Mouse (Mus musculus) midbrain, embryonic 11.5 days (tissue): ENCODE results near the gene Gzma. TPM values are rescaled to one million over a fixed set of nuclear protein-coding genes. Genes with fewer than 3 reads are reported as not detected.

Source experiments
- ATAC-seq: fragments of 200-750 bp; cut with Nextera tagmentation; 2 replicates; pipeline ENCODE4 v1.8.0; 2017; ENCODE audit warnings: moderate TSS enrichment, moderate library complexity; ENCODE audit not compliant: low FRiP score
- DNase-seq: peaks from one replicate; pipeline ENCODE4 v3.0.0; 2015; ENCODE audit warnings: low spot score; ENCODE audit errors: missing footprints
- H3K27ac ChIP-seq: fragments of 300-500 bp; sonication (generic); 2 replicates; pipeline ENCODE4 v1.5.1; 2014; ENCODE audit warnings: low read depth, low read length
- H3K27me3 ChIP-seq: fragments of 300-500 bp; sonication (generic); 2 replicates; pipeline ENCODE4 v1.6.1; 2014; ENCODE audit warnings: mild to moderate bottlenecking, low read length, moderate library complexity, mixed read lengths; ENCODE audit not compliant: control insufficient read depth, insufficient read depth
- H3K36me3 ChIP-seq: fragments of 300-500 bp; sonication (generic); 2 replicates; pipeline ENCODE4 v1.6.1; 2014; ENCODE audit warnings: mild to moderate bottlenecking, low read length, moderate library complexity, mixed read lengths; ENCODE audit not compliant: control insufficient read depth, insufficient read depth
- H3K4me1 ChIP-seq: fragments of 300-500 bp; sonication (generic); 2 replicates; pipeline ENCODE4 v1.6.1; 2014; ENCODE audit warnings: low read length; ENCODE audit not compliant: control insufficient read depth, insufficient read depth
- H3K4me2 ChIP-seq: fragments of 300-500 bp; sonication (generic); 2 replicates; pipeline ENCODE4 v1.6.1; 2014; ENCODE audit warnings: mild to moderate bottlenecking, moderate library complexity
- H3K4me3 ChIP-seq: fragments of 300-500 bp; sonication (generic); 2 replicates; pipeline ENCODE4 v1.5.1; 2014; ENCODE audit warnings: low read depth, low read length
- H3K9ac ChIP-seq: fragments of 300-500 bp; sonication (generic); 2 replicates; pipeline ENCODE4 v1.6.1; 2014; ENCODE audit warnings: low read length
- H3K9me3 ChIP-seq: fragments of 300-500 bp; sonication (generic); 2 replicates; pipeline ENCODE4 v1.6.1; 2016; ENCODE audit warnings: low read length; ENCODE audit not compliant: control insufficient read depth
- WGBS: fragments of 180-500 bp; shearing (Covaris S2); extraction: QIAGEN DNeasy Blood & Tissue Kit; methylation state at CpG from one replicate; pipeline ENCODE4 v1.1.7; 2014; 5-methylcytosine and 5-hydroxymethylcytosine counted together
- polyA plus RNA-seq: library from polyadenylated mRNA; unstranded; fragments of >200 nt; fragmentation: Nextera tagmentation; extraction: Ambion mirVana; gene quantifications from 2 replicates; pipeline ENCODE4 v1.2.1, GENCODE M21; 2014

Gzma gene
- polyA plus RNA-seq, 1 experiment from 2014 or later, result not detected

GRCm38 (mm10) chr13:113055826-113056225 lies 45.0 kb downstream of the Gzma start:
- H3K9ac ChIP-seq, result no peak overlapping the region
- DNase-seq (no peak), ATAC-seq (no peak)
- no peaks in the 10 kb centered on the region for H3K36me3 ChIP-seq
- no peak overlapping the region for H3K4me3 ChIP-seq
- H3K27me3 ChIP-seq, result no peaks in the 10 kb centered on the region
- H3K27ac ChIP-seq, result no peak overlapping the region
- no peaks in the 10 kb centered on the region for H3K9me3 ChIP-seq
- H3K4me2 ChIP-seq, result no peak overlapping the region
- H3K4me1 ChIP-seq, result no peaks in the 10 kb centered on the region
- 48% methylated on average over 8 of the region's 8 CpGs for WGBS

DNA sequence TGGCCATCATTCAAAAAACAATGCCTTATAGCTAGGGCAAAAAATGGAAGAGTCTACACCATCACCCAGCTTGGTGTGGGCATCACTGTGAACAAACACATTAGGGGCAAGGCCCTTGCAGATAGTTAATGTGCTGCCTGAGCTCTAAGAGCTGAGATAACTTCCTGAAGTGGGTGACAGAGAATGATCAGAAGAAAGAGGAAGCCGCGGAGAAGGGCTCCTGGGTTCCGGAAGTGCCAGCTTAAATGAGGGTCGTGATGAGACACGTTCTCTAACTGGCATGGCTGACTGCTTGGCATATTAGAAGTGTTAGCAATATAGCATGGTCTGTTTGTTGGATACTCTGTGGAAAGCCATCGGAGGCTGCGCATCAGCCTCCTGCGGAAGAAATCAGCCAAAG lies 46.6 kb downstream of the Gzma start:
- Histone ChIP-seq H3K36me3 (no peaks in the 10 kb centered on the region), H3K4me1 (no peaks in the 10 kb centered on the region), H3K9me3 (no peaks in the 10 kb centered on the region), H3K9ac (no peak overlapping the region), H3K4me3 (no peak overlapping the region), H3K4me2 (no peak overlapping the region), H3K27ac (no peak overlapping the region), H3K27me3 (no peaks in the 10 kb centered on the region)
- DNase-seq (no peak), ATAC-seq (no peak)
- 94% methylated on average over 8 of the region's 8 CpGs for WGBS

- ATAC-seq (no peak), DNase-seq (no peak)
- Histone ChIP-seq H3K4me2 (no peak overlapping the region), H3K27ac (no peak overlapping the region), H3K4me3 (no peak overlapping the region), H3K9ac (no peak overlapping the region), H3K27me3 (no peaks in the 10 kb centered on the region), H3K9me3 (no peaks in the 10 kb centered on the region), H3K36me3 (peaks cover 3% of the 10 kb centered on the region; the same call in 1 of the 2 replicates), H3K4me1 (peaks cover 4% of the 10 kb centered on the region)
- 74% methylated on average over 3 of the region's 3 CpGs for whole genome bisulfite sequencing
Observed at GRCm38 (mm10) chr13:113047647-113048046, 53.1 kb downstream of the Gzma start.

DNA sequence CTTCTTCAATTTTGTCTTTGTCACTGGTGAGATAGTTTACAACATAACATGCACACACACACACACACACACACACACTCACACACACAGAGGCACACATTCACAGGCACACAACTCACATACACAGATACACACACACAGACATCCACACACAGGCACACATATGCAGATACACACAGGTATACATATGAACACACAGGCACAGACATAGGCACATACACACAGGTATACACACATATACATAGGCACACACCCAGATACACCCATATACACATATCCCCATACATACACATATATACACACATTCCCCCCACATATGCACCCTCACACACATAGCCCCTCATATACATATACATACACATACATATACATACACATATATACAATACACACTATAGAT lies 53.8 kb downstream of the Gzma start:
- Histone ChIP-seq H3K27me3 (no peaks in the 10 kb centered on the region), H3K9me3 (no peaks in the 10 kb centered on the region), H3K9ac (no peak overlapping the region), H3K36me3 (peaks cover 5% of the 10 kb centered on the region; the same call in 1 of the 2 replicates), H3K4me2 (no peak overlapping the region), H3K4me1 (peaks cover 4% of the 10 kb centered on the region), H3K27ac (no peak overlapping the region), H3K4me3 (no peak overlapping the region)
- DNase-seq (no peak), ATAC-seq (peak; percentile 45)

DNA sequence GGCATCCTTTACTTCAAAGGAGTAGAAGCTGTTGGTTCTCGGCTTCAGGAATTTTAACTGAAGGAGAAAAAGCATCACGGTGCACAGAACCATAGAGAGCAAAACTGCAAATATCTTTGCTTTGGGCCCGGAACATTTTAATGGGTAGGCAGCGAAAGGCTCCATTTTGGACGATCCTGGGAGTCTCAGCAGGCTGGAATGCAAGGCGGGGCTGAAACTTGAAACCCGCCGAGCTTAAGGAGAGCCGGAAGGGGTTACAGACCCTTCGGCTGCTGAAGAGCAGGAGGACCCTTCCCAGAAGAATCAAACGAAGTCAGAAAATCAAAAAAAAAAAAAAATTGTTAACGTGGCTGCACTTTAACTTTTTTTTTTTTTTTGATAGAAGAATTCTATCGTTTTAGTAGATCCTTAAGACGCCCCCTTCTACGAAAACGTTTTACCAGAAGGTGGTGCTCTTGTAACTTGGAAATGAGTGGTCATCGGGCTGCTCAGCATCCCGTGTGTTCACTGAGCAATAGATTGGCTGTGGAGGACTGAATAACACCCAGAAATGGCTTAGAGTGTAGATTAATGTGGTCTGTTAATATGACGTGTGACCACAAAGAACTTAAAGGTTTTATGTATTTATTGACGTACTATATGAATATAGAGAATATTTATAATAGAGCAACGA lies 54.4 kb downstream of the Gzma start, which contains the start of gene Gpx8:
TSS of gene Gpx8 (minus strand) at position 200 of the 673 bp plus-strand sequence.
- Histone ChIP-seq H3K4me3 (peak within 1 kb of the TSS; percentile 45), H3K36me3 (peaks cover 5% of the 10 kb centered on the region; the same call in 1 of the 2 replicates), H3K9ac (peak within 1 kb of the TSS; percentile 60), H3K9me3 (no peaks in the 10 kb centered on the region), H3K4me1 (peaks cover 4% of the 10 kb centered on the region), H3K4me2 (peak within 1 kb of the TSS; percentile 47), H3K27me3 (no peaks in the 10 kb centered on the region), H3K27ac (no peak within 1 kb of the TSS)
- ATAC-seq (peak; percentile 92), DNase-seq (peak; percentile 96)
- 6% methylated on average over 21 of the region's 21 CpGs for WGBS

DNA sequence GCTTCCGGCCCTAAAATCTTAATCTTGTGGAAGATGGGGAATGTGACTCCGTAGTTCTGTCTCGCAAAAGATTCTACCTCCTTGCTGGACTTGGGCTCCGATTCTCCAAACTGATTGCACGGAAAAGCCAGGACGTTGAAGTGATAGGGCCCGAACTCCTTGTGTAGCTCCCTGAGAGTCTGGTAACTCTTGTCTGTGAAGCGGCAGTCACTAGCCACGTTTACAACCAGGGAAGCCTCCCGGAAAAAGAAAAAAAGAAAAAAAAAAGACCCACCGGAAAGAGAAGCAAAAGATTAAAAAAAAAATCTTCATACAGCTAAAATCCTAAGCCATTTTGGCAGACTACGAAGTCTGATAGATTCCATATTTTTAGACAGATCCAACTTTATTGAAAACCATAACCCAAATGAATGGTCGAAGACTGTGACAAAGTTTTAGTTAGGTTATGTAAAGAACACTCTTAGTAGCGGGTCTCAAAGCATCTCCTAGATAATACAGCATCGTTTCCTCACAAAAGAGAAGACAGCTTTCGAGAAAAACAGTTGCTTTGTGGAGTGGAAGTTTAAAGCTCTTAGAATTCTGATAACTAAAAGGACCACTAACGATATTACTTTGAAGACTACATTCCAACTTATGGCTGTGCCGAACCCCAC lies 55.2 kb downstream of the Gzma start:
- no peak overlapping the region for H3K27ac ChIP-seq
- peak; percentile 90 for DNase-seq
- H3K9ac ChIP-seq, result peak overlapping the region; percentile 60
- no peaks in the 10 kb centered on the region for H3K9me3 ChIP-seq
- no peaks in the 10 kb centered on the region for H3K27me3 ChIP-seq
- WGBS, result 27% methylated on average over 18 of the region's 18 CpGs
- H3K4me1 ChIP-seq, result peaks cover 4% of the 10 kb centered on the region
- H3K4me2 ChIP-seq, result peak overlapping the region; percentile 47
- peak overlapping the region; percentile 45 for H3K4me3 ChIP-seq
- peaks cover 5% of the 10 kb centered on the region; the same call in 1 of the 2 replicates for H3K36me3 ChIP-seq
- ATAC-seq, result no peak

GRCm38 (mm10) chr13:113044876-113045275 lies 55.9 kb downstream of the Gzma start:
- H3K27me3 ChIP-seq, result no peaks in the 10 kb centered on the region
- H3K4me2 ChIP-seq, result peak overlapping the region; percentile 47
- H3K9ac ChIP-seq, result no peak overlapping the region
- no peak overlapping the region for H3K27ac ChIP-seq
- H3K4me3 ChIP-seq, result peak overlapping the region; percentile 45
- H3K4me1 ChIP-seq, result peaks cover 4% of the 10 kb centered on the region
- no peak for ATAC-seq
- H3K36me3 ChIP-seq, result peaks cover 5% of the 10 kb centered on the region; the same call in 1 of the 2 replicates
- no peaks in the 10 kb centered on the region for H3K9me3 ChIP-seq
- 80% methylated on average over 3 of the region's 3 CpGs for WGBS
- no peak for DNase-seq

Other genes with a start within 250 kb of the Gzma start
- 104 and 115 TPM in 2 replicates for gene Mtrex, start 173.6 kb downstream of the Gzma start, polyA plus RNA-seq
- 32.1 and 36.8 TPM in 2 replicates for gene Dhx29, start 173.5 kb downstream of the Gzma start, polyA plus RNA-seq
- 0.39 and 0.68 TPM in 2 replicates for gene Ccno, start 113.2 kb downstream of the Gzma start, polyA plus RNA-seq
- gene Mcidas, start 107.1 kb downstream of the Gzma start, polyA plus RNA-seq, result 0.12 TPM in 2 replicates
- not detected in 2 replicates for gene Cdc20b, start 65.9 kb downstream of the Gzma start, polyA plus RNA-seq
- 117 and 123 TPM in 2 replicates for gene Gpx8, start 54.6 kb downstream of the Gzma start, polyA plus RNA-seq
- gene Esm1, start 108.7 kb upstream of the Gzma start, polyA plus RNA-seq, result 0.86 and 0.97 TPM in 2 replicates
- not detected in 2 replicates for gene Gzmk, start 124.9 kb upstream of the Gzma start, polyA plus RNA-seq
- 1.3 and 1.5 TPM in 2 replicates for gene BC067074, start 192.2 kb upstream of the Gzma start, polyA plus RNA-seq